Mouse (Mus musculus): ENCODE data around the gene Ttc21a. TPM values are rescaled to one million over a fixed set of nuclear protein-coding genes. Genes with fewer than 3 reads are reported as not detected.

Ttc21a gene
- polyA plus RNA-seq, 1 experiment from 2014 or later, result 0.45 TPM

GRCm38 (mm10) chr9:119981183-119982179 is 44.1 kb downstream of the Ttc21a start:
- no peaks in the 10 kb centered on the region for H3K9me3 ChIP-seq (ENCODE audit: control insufficient read depth, low read length)
- peak overlapping the region; percentile 16; the same call in 1 of the 2 replicates for H3K9ac ChIP-seq (replicated peaks; ENCODE audit: low read length)
- peak overlapping the region; percentile 66; the same call in 1 of the 2 replicates for H3K27ac ChIP-seq (replicated peaks; ENCODE audit: low read depth, low read length)
- no peaks in the 10 kb centered on the region for H3K36me3 ChIP-seq (ENCODE audit: control insufficient read depth, insufficient read depth, low read length)
- peaks cover 21% of the 10 kb centered on the region for H3K27me3 ChIP-seq (ENCODE audit: control insufficient read depth, insufficient read depth, low read length)
- H3K4me2 ChIP-seq (ENCODE audit: low read length), result peak overlapping the region; percentile 84
- no peak for ATAC-seq (ENCODE audit: low FRiP score, low TSS enrichment)
- H3K4me3 ChIP-seq (replicated peaks; ENCODE audit: low read depth, low read length), result peak overlapping the region; percentile 12; the same call in 1 of the 2 replicates
- WGBS, result 4% methylated on average over 16 of the region's 16 CpGs
- H3K4me1 ChIP-seq (ENCODE audit: control insufficient read depth, insufficient read depth, low read length), result peaks cover 32% of the 10 kb centered on the region
- peak; percentile 71 for DNase-seq

- peak overlapping the region; percentile 84 for H3K4me2 ChIP-seq (ENCODE audit: low read length)
- no peak overlapping the region; the same call in 1 of the 2 replicates for H3K9ac ChIP-seq (replicated peaks; ENCODE audit: low read length)
- H3K27ac ChIP-seq (replicated peaks; ENCODE audit: low read depth, low read length), result no peak overlapping the region
- DNase-seq (peak; percentile 62), ATAC-seq (ENCODE audit: low FRiP score, low TSS enrichment) (no peak)
- peaks cover 32% of the 10 kb centered on the region for H3K4me1 ChIP-seq (ENCODE audit: control insufficient read depth, insufficient read depth, low read length)
- 2% methylated on average over 11 of the region's 11 CpGs for WGBS
- H3K36me3 ChIP-seq (ENCODE audit: control insufficient read depth, insufficient read depth, low read length), result no peaks in the 10 kb centered on the region
- no peaks in the 10 kb centered on the region for H3K9me3 ChIP-seq (ENCODE audit: control insufficient read depth, low read length)
- H3K4me3 ChIP-seq (replicated peaks; ENCODE audit: low read depth, low read length), result peak overlapping the region; percentile 49; the same call in 1 of the 2 replicates
- H3K27me3 ChIP-seq (ENCODE audit: control insufficient read depth, insufficient read depth, low read length), result peaks cover 21% of the 10 kb centered on the region
Measured at GRCm38 (mm10) chr9:119982241-119982811, 44.9 kb downstream of the Ttc21a start.

- H3K4me3 ChIP-seq (replicated peaks; ENCODE audit: low read depth, low read length), result peak overlapping the region; percentile 49
- peaks cover 21% of the 10 kb centered on the region for H3K27me3 ChIP-seq (ENCODE audit: control insufficient read depth, insufficient read depth, low read length)
- no peak overlapping the region for H3K27ac ChIP-seq (replicated peaks; ENCODE audit: low read depth, low read length)
- ATAC-seq (ENCODE audit: low FRiP score, low TSS enrichment), result 0 out of 2 replicates have a peak, but pooled peaks have one; percentile 3
- no peak for DNase-seq
- peak overlapping the region; percentile 84 for H3K4me2 ChIP-seq (ENCODE audit: low read length)
- peak overlapping the region; percentile 56 for H3K9ac ChIP-seq (replicated peaks; ENCODE audit: low read length)
- peaks cover 28% of the 10 kb centered on the region for H3K4me1 ChIP-seq (ENCODE audit: control insufficient read depth, insufficient read depth, low read length)
- 2% methylated on average over 48 of the region's 48 CpGs for WGBS
- no peaks in the 10 kb centered on the region for H3K9me3 ChIP-seq (ENCODE audit: control insufficient read depth, low read length)
- H3K36me3 ChIP-seq (ENCODE audit: control insufficient read depth, insufficient read depth, low read length), result no peaks in the 10 kb centered on the region
Measured at GRCm38 (mm10) chr9:119982956-119983551, 45.6 kb downstream of the Ttc21a start.

GRCm38 (mm10) chr9:119983585-119984535 is 46.5 kb downstream of the Ttc21a start:
- no peak overlapping the region for H3K27ac ChIP-seq (replicated peaks; ENCODE audit: low read depth, low read length)
- whole genome bisulfite sequencing, result under 1% methylated on average over 78 of the region's 79 CpGs
- DNase-seq (peak; percentile 82), ATAC-seq (ENCODE audit: low FRiP score, low TSS enrichment) (peak; percentile 74)
- H3K9me3 ChIP-seq (ENCODE audit: control insufficient read depth, low read length), result no peaks in the 10 kb centered on the region
- peak overlapping the region; percentile 49 for H3K4me3 ChIP-seq (replicated peaks; ENCODE audit: low read depth, low read length)
- no peaks in the 10 kb centered on the region for H3K36me3 ChIP-seq (ENCODE audit: control insufficient read depth, insufficient read depth, low read length)
- H3K9ac ChIP-seq (replicated peaks; ENCODE audit: low read length), result peak overlapping the region; percentile 56
- peaks cover 28% of the 10 kb centered on the region for H3K4me1 ChIP-seq (ENCODE audit: control insufficient read depth, insufficient read depth, low read length)
- H3K4me2 ChIP-seq (ENCODE audit: low read length), result peak overlapping the region; percentile 84
- H3K27me3 ChIP-seq (ENCODE audit: control insufficient read depth, insufficient read depth, low read length), result peaks cover 21% of the 10 kb centered on the region

GRCm38 (mm10) chr9:119984536-119985011 is 47.2 kb downstream of the Ttc21a start, which contains the start of gene Csrnp1:
Csrnp1 (minus strand) TSS chr9:119984658.
- WGBS, result 8% methylated on average over 14 of the region's 14 CpGs
- H3K27ac ChIP-seq (replicated peaks; ENCODE audit: low read depth, low read length), result no peak within 1 kb of the TSS
- H3K36me3 ChIP-seq (ENCODE audit: control insufficient read depth, insufficient read depth, low read length), result no peaks in the 10 kb centered on the region
- peak within 1 kb of the TSS; percentile 84 for H3K4me2 ChIP-seq (ENCODE audit: low read length)
- H3K27me3 ChIP-seq (ENCODE audit: control insufficient read depth, insufficient read depth, low read length), result peaks cover 21% of the 10 kb centered on the region
- H3K9ac ChIP-seq (replicated peaks; ENCODE audit: low read length), result peak within 1 kb of the TSS; percentile 56
- peak within 1 kb of the TSS; percentile 49 for H3K4me3 ChIP-seq (replicated peaks; ENCODE audit: low read depth, low read length)
- no peaks in the 10 kb centered on the region for H3K9me3 ChIP-seq (ENCODE audit: control insufficient read depth, low read length)
- DNase-seq, result no peak
- no peak for ATAC-seq (ENCODE audit: low FRiP score, low TSS enrichment)
- peaks cover 28% of the 10 kb centered on the region for H3K4me1 ChIP-seq (ENCODE audit: control insufficient read depth, insufficient read depth, low read length)

GRCm38 (mm10) chr9:119985881-119986574 is 48.6 kb downstream of the Ttc21a start:
- H3K27me3 ChIP-seq (ENCODE audit: control insufficient read depth, insufficient read depth, low read length), result peaks cover 21% of the 10 kb centered on the region
- no peak overlapping the region for H3K4me3 ChIP-seq (replicated peaks; ENCODE audit: low read depth, low read length)
- DNase-seq (no peak), ATAC-seq (ENCODE audit: low FRiP score, low TSS enrichment) (no peak)
- 83% methylated on average over 10 of the region's 10 CpGs for WGBS
- H3K4me1 ChIP-seq (ENCODE audit: control insufficient read depth, insufficient read depth, low read length), result peaks cover 26% of the 10 kb centered on the region
- H3K4me2 ChIP-seq (ENCODE audit: low read length), result no peak overlapping the region
- no peaks in the 10 kb centered on the region for H3K36me3 ChIP-seq (ENCODE audit: control insufficient read depth, insufficient read depth, low read length)
- H3K9me3 ChIP-seq (ENCODE audit: control insufficient read depth, low read length), result no peaks in the 10 kb centered on the region
- no peak overlapping the region for H3K9ac ChIP-seq (replicated peaks; ENCODE audit: low read length)
- no peak overlapping the region for H3K27ac ChIP-seq (replicated peaks; ENCODE audit: low read depth, low read length)

- no peak overlapping the region for H3K4me2 ChIP-seq (ENCODE audit: low read length)
- ATAC-seq (ENCODE audit: low FRiP score, low TSS enrichment) (no peak), DNase-seq (no peak)
Measured at GRCm38 (mm10) chr9:119988304-119988703, 50.9 kb downstream of the Ttc21a start.

More at GRCm38 (mm10) chr9:119988304-119988703, 50.9 kb downstream of the Ttc21a start:
- Histone ChIP-seq H3K9ac (replicated peaks; ENCODE audit: low read length) (no peak overlapping the region), H3K4me1 (ENCODE audit: control insufficient read depth, insufficient read depth, low read length) (peaks cover 3% of the 10 kb centered on the region), H3K36me3 (ENCODE audit: control insufficient read depth, insufficient read depth, low read length) (no peaks in the 10 kb centered on the region), H3K27me3 (ENCODE audit: control insufficient read depth, insufficient read depth, low read length) (peaks cover 11% of the 10 kb centered on the region), H3K27ac (replicated peaks; ENCODE audit: low read depth, low read length) (no peak overlapping the region), H3K9me3 (ENCODE audit: control insufficient read depth, low read length) (no peaks in the 10 kb centered on the region), H3K4me3 (replicated peaks; ENCODE audit: low read depth, low read length) (no peak overlapping the region)
- 55% methylated on average over 7 of the region's 7 CpGs for WGBS

Data from midbrain, embryonic 14.5 days (tissue).